Mouse (Mus musculus) intestine, embryonic 15.5 days (tissue): ENCODE results near the gene Hist2h4. TPM values are rescaled to one million over a fixed set of nuclear protein-coding genes. Genes with fewer than 3 reads are reported as not detected.
A peak's percentile ranks its signal among the peaks of the same experiment; 100 is the strongest.
"Not testable (repeated sequence)": the region's sequence is repeated elsewhere in the genome, so short reads cannot be mapped to it uniquely, and the experiment has no call there.

Experiments used
- ATAC-seq: fragments of 200-750 bp; cut with Nextera tagmentation; 2 replicates; pipeline ENCODE4 v1.8.0; 2017; ENCODE audit warnings: moderate TSS enrichment, moderate library complexity
- H3K27ac ChIP-seq: fragments of 300-500 bp; sonication (generic); 2 replicates; pipeline ENCODE4 v1.5.1; 2015; ENCODE audit warnings: mild to moderate bottlenecking, inconsistent platforms
- H3K27me3 ChIP-seq: fragments of 300-500 bp; sonication (generic); replicated peaks from 2 replicates; pipeline ENCODE4 v1.6.1; 2015; ENCODE audit warnings: inconsistent platforms
- H3K36me3 ChIP-seq: fragments of 300-500 bp; sonication (generic); 2 replicates; pipeline ENCODE4 v1.6.1; 2015; ENCODE audit warnings: inconsistent platforms
- H3K4me1 ChIP-seq: fragments of 300-500 bp; sonication (generic); replicated peaks from 2 replicates; pipeline ENCODE4 v1.6.1; 2015; ENCODE audit warnings: inconsistent platforms
- H3K4me2 ChIP-seq: fragments of 300-500 bp; sonication (generic); replicated peaks from 2 replicates; pipeline ENCODE4 v1.6.1; 2015; ENCODE audit warnings: mild to moderate bottlenecking, inconsistent platforms
- H3K4me3 ChIP-seq: fragments of 300-500 bp; sonication (generic); replicated peaks from 2 replicates; pipeline ENCODE4 v1.5.1; 2015; ENCODE audit warnings: inconsistent platforms
- H3K9ac ChIP-seq: fragments of 300-500 bp; sonication (generic); 2 replicates; pipeline ENCODE4 v1.6.1; 2015; ENCODE audit warnings: inconsistent platforms
- H3K9me3 ChIP-seq: fragments of 300-500 bp; sonication (generic); 2 replicates; pipeline ENCODE4 v1.6.1; 2016; ENCODE audit warnings: inconsistent platforms
- WGBS: fragments of 180-500 bp; shearing (Covaris S2); methylation state at CpG from one replicate; pipeline ENCODE4 v1.1.7; 2015; 5-methylcytosine and 5-hydroxymethylcytosine counted together
- polyA plus RNA-seq: library from polyadenylated mRNA; unstranded; fragments of >200 nt; fragmentation: Nextera tagmentation; extraction: Ambion mirVana; gene quantifications from 2 replicates; pipeline ENCODE4 v1.2.1, GENCODE M21; 2015

The Hist2h4 gene
- polyA plus RNA-seq, 1 experiment from 2014 or later: 10.7 TPM

DNA sequence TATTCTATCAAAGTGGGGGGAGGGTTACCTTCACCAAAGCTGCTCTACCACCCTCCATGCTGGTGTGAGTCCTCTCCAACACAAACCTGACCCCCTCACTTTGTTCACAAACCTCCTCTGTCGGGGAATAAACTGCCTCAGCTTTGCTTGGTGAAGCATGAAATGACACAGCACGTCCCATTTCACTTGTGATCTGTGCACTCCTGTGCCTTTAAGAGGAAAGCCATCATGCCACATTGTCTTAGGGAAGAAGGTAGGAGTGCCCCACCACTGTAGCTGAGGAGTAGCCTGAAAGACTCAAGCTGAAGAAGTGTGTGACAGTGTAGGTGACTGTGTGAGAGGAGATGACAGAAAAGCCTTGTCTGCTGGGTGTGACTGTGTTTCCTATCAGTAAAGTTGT lies 37.7 kb downstream of the Hist2h4 start:
- ATAC-seq: no peak
- Histone ChIP-seq H3K4me1 (peaks cover 11% of the 10 kb centered on the region; the same call in 1 of the 2 replicates), H3K36me3 (no peaks in the 10 kb centered on the region), H3K9me3 (no peaks in the 10 kb centered on the region), H3K27me3 (no peaks in the 10 kb centered on the region), H3K27ac (no peak overlapping the region), H3K4me3 (no peak overlapping the region), H3K9ac (no peak overlapping the region), H3K4me2 (no peak overlapping the region)
- WGBS: 49% methylated on average over 2 of the region's 2 CpGs

DNA sequence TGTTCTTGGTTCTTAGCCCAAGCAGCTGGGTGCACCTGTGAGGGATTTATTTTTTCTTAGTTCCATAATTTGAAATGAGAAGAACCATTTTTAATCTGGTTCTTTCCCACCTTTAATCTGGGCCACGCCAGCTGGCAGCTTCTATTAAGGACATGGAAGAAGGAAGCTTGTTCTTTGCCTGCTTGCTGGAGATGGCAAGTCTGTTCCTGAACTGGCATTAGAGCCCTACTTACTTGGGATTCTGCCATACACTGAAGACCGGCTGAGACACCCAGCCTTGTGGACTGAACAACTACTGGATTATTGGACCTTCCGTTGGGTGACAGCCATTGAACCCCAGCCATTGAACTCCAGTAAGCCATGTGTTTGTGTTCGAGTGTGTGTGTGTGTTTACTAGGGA lies 40.3 kb downstream of the Hist2h4 start:
- H3K4me3 ChIP-seq: no peak overlapping the region
- WGBS: 88% methylated on average over 4 of the region's 4 CpGs
- ATAC-seq: no peak
- no peak overlapping the region; the same call in 1 of the 2 replicates for H3K9ac ChIP-seq
- H3K4me2 ChIP-seq: peak overlapping the region; percentile 83; the same call in 1 of the 2 replicates
- no peaks in the 10 kb centered on the region for H3K27me3 ChIP-seq
- peaks cover 11% of the 10 kb centered on the region; the same call in 1 of the 2 replicates for H3K4me1 ChIP-seq
- no peak overlapping the region for H3K27ac ChIP-seq
- H3K36me3 ChIP-seq: no peaks in the 10 kb centered on the region
- no peaks in the 10 kb centered on the region for H3K9me3 ChIP-seq

DNA sequence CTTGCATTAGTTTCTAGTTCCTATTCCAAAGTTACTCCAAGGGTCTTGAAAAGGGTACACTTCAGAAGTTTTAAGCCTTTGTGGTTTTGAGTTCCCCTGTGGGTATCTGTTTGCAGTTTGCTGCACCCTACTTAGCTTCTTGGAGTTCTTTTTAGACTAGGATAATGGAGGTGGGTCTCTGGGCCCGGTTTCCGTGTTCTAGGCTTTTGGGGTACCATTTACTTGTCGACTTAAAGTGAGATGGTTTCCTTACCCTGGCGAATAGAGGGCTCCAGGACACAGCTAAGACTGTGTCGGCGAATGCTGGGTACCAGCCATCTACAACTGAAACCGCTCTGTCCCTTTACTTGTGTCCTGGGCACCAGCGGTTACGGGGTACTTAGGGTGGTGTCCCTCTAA lies 41.5 kb downstream of the Hist2h4 start:
- Histone ChIP-seq H3K27me3 (no peaks in the 10 kb centered on the region), H3K4me2 (peak overlapping the region; percentile 83), H3K36me3 (no peaks in the 10 kb centered on the region), H3K9ac (peak overlapping the region; percentile 44), H3K27ac (peak overlapping the region; percentile 98), H3K4me1 (peaks cover 11% of the 10 kb centered on the region; the same call in 1 of the 2 replicates), H3K9me3 (no peaks in the 10 kb centered on the region), H3K4me3 (peak overlapping the region; percentile 56)
- ATAC-seq: no peak
- WGBS: 24% methylated on average over 9 of the region's 9 CpGs

DNA sequence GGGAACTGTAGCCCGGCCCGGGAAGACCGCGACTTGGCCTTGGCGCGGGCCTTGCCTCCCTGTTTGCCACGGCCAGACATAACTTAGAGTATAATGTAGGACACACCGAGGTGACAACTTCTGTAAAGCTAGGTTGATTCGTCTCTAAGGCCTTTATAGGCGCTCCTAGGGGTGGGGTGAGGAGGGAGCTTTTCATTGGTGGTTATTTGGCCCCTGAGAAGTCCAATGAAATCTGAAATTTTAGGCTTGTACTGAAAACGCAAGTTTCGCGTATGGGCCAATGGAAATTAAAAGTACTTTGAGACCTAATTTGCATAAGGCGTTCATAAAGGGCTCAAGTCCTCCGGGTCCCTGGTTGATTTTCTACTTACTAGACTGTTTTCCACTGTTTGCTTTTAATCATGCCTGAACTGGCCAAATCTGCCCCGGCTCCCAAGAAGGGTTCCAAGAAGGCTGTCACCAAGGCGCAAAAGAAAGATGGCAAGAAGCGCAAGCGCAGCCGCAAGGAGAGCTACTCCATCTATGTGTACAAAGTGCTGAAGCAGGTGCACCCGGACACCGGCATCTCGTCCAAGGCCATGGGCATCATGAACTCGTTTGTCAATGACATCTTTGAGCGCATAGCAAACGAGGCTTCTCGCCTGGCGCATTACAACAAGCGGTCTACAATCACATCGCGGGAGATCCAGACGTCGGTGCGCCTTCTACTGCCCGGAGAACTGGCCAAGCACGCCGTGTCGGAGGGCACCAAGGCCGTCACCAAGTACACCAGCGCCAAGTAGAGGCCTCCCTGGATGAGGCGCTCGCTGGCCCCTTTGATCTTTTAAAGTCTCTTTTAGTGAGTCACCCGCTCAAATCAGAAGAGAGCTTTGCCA lies 42.1 kb downstream of the Hist2h4 start, which contains the start of the genes Hist2h2ac and Hist2h2be:
Gene Hist2h2ac, minus strand, starts transcription at position 116 of the 875 bp plus-strand sequence.
Gene Hist2h2be, plus strand, starts transcription at position 355 of the 875 bp plus-strand sequence.
- under 1% methylated on average over 43 of the region's 43 CpGs for WGBS
- ATAC-seq: peak; percentile 94
- Histone ChIP-seq H3K36me3 (no peaks in the 10 kb centered on the region), H3K4me2 (peak within 1 kb of the TSS; percentile 83), H3K4me1 (peaks cover 11% of the 10 kb centered on the region; the same call in 1 of the 2 replicates), H3K4me3 (peak within 1 kb of the TSS; percentile 56), H3K27ac (peak within 1 kb of the TSS; percentile 98), H3K27me3 (no peaks in the 10 kb centered on the region), H3K9me3 (no peaks in the 10 kb centered on the region), H3K9ac (peak within 1 kb of the TSS; percentile 73)

DNA sequence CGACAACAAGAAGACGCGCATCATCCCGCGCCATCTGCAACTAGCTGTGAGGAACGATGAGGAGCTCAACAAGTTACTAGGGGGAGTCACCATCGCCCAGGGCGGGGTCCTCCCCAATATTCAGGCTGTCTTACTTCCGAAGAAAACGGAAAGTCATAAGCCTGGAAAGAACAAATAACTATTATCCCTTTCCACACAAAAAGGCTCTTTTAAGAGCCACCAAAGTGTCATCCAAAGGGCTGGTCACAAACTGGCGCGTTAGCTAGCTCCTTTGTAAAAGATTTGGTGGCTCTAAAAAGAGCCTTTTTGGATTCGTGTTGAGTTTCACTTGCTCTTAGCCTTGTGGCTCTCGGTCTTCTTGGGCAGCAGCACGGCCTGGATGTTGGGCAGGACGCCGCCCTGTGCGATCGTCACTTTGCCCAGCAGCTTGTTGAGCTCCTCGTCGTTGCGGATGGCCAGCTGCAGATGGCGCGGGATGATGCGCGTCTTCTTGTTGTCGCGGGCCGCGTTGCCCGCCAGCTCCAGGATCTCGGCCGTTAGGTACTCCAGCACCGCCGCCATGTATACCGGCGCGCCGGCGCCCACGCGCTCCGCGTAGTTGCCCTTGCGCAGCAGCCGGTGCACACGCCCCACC lies 42.9 kb downstream of the Hist2h4 start:
- peak overlapping the region; percentile 83 for H3K4me2 ChIP-seq

DNA sequence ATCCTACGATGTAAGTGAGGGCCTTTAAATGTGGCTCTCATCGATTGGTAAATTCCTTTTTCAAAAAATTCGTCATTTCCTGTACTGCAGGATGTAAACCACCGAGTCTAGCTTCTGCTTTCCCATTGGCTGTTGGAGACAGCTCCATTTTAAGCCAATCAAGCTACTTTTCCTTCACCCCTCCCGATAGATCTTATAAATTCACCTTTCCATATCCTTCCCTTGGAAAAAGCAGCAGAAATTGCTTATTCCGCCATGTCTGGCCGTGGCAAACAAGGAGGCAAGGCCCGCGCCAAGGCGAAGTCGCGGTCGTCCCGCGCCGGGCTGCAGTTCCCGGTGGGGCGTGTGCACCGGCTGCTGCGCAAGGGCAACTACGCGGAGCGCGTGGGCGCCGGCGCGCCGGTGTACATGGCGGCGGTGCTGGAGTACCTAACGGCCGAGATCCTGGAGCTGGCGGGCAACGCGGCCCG lies 43.4 kb downstream of the Hist2h4 start, which contains the start of the genes Bola1 and Hist2h2ab:
Gene Bola1, minus strand, starts transcription at position 49 of the 470 bp plus-strand sequence.
Gene Hist2h2ab, plus strand, starts transcription at position 205 of the 470 bp plus-strand sequence.
- H3K27me3 ChIP-seq: no peaks in the 10 kb centered on the region
- H3K9ac ChIP-seq: peak within 1 kb of the TSS; percentile 73
- peak within 1 kb of the TSS; percentile 83 for H3K4me2 ChIP-seq
- peak within 1 kb of the TSS; percentile 56 for H3K4me3 ChIP-seq
- no peaks in the 10 kb centered on the region for H3K36me3 ChIP-seq
- H3K4me1 ChIP-seq: peaks cover 13% of the 10 kb centered on the region; the same call in 1 of the 2 replicates
- peak; percentile 86 for ATAC-seq
- H3K27ac ChIP-seq: peak within 1 kb of the TSS; percentile 98
- WGBS: under 1% methylated on average over 37 of the region's 37 CpGs
- no peaks in the 10 kb centered on the region for H3K9me3 ChIP-seq

More for the DNA sequence above, 42.9 kb downstream of the Hist2h4 start:
- H3K27ac ChIP-seq: peak overlapping the region; percentile 98
- peaks cover 13% of the 10 kb centered on the region; the same call in 1 of the 2 replicates for H3K4me1 ChIP-seq
- H3K27me3 ChIP-seq, H3K9me3 ChIP-seq, H3K36me3 ChIP-seq: not testable (repeated sequence)
- ATAC-seq: peak; percentile 7; the same call in 1 of the 2 replicates
- WGBS: under 1% methylated on average over 37 of the region's 47 CpGs
- peak overlapping the region; percentile 56 for H3K4me3 ChIP-seq
- peak overlapping the region; percentile 73 for H3K9ac ChIP-seq

DNA sequence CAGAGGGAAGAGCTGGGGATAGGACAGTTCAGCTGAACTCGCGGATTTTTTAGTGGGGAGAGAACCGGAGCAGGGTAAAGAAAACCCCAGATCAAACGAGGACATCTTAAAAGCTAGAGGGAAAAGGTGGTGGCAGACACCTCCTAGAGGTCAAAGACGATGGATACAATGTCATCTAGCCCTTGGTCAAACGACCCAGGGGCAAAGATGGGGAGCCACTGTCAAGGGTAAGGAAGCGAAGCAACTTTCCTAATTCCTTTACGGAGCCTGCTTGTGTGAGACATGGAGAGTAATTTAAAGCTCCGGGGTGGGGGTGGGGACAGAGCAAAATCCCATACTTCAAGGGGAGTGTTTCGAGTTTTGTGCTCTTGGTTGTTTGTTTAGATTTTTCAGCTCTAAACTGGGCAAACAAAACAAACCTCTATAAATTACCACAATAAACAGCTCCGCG lies 43.9 kb downstream of the Hist2h4 start:
- H3K9ac ChIP-seq: peak overlapping the region; percentile 55
- peak overlapping the region; percentile 56 for H3K4me3 ChIP-seq
- WGBS: under 1% methylated on average over 12 of the region's 12 CpGs
- H3K27me3 ChIP-seq: no peaks in the 10 kb centered on the region
- H3K36me3 ChIP-seq: no peaks in the 10 kb centered on the region
- ATAC-seq: peak; percentile 11
- peak overlapping the region; percentile 83 for H3K4me2 ChIP-seq
- H3K4me1 ChIP-seq: peaks cover 13% of the 10 kb centered on the region; the same call in 1 of the 2 replicates
- no peaks in the 10 kb centered on the region for H3K9me3 ChIP-seq
- peak overlapping the region; percentile 98 for H3K27ac ChIP-seq

Other genes with a start within 250 kb of the Hist2h4 start
- gene Vps45, start 204.8 kb downstream of the Hist2h4 start, polyA plus RNA-seq: 28.4 and 32.4 TPM in 2 replicates
- gene Otud7b, start 158.8 kb downstream of the Hist2h4 start, polyA plus RNA-seq: 18.7 and 19.8 TPM in 2 replicates
- 20.0 and 20.2 TPM in 2 replicates for gene Mtmr11, start 101.3 kb downstream of the Hist2h4 start, polyA plus RNA-seq
- 152 and 153 TPM in 2 replicates for gene Sf3b4, start 91.0 kb downstream of the Hist2h4 start, polyA plus RNA-seq
- gene Sv2a, start 82.2 kb downstream of the Hist2h4 start, polyA plus RNA-seq: 6.0 and 7.4 TPM in 2 replicates
- 59.5 and 60.7 TPM in 2 replicates for gene Bola1, start 43.6 kb downstream of the Hist2h4 start, polyA plus RNA-seq
- gene Hist2h2ab, start 43.4 kb downstream of the Hist2h4 start, polyA plus RNA-seq: 1.1 and 1.6 TPM in 2 replicates
- gene Hist2h2ac, start 42.4 kb downstream of the Hist2h4 start, polyA plus RNA-seq: 7.6 and 11.1 TPM in 2 replicates
- gene Hist2h2be, start 42.2 kb downstream of the Hist2h4 start, polyA plus RNA-seq: 5.7 and 7.1 TPM in 2 replicates
- gene Hist2h3c2, start 24.2 kb downstream of the Hist2h4 start, polyA plus RNA-seq: 5.8 and 6.5 TPM in 2 replicates
- 39.6 and 41.9 TPM in 2 replicates for gene Hist2h2aa2, start 23.0 kb downstream of the Hist2h4 start, polyA plus RNA-seq
- 17.7 and 20.5 TPM in 2 replicates for gene Hist2h2aa1, start 17.8 kb downstream of the Hist2h4 start, polyA plus RNA-seq
- 1.0 and 1.3 TPM in 2 replicates for gene Hist2h3c1, start 16.6 kb downstream of the Hist2h4 start, polyA plus RNA-seq
- 49.9 and 61.1 TPM in 2 replicates for gene Hist2h3b, start 5.3 kb upstream of the Hist2h4 start, polyA plus RNA-seq
- 6.5 and 9.2 TPM in 2 replicates for gene Hist2h2bb, start 6.4 kb upstream of the Hist2h4 start, polyA plus RNA-seq
- 2.3 and 3.0 TPM in 2 replicates for gene Fcgr1, start 30.7 kb upstream of the Hist2h4 start, polyA plus RNA-seq
- gene BC107364, start 189.0 kb upstream of the Hist2h4 start, polyA plus RNA-seq: 0.14 and 0.20 TPM in 2 replicates